Mouse (Mus musculus) megakaryocyte-erythroid progenitor cell, adult 5-6 weeks (primary cell): ENCODE data around the gene Creg2. TPM values are rescaled to one million over a fixed set of nuclear protein-coding genes. Genes with fewer than 3 reads are reported as not detected.
"Not testable (repeated sequence)": the region's sequence is repeated elsewhere in the genome, so short reads cannot be mapped to it uniquely, and the experiment has no call there.

Experiments
- ATAC-seq: replicated peaks from 2 replicates; pipeline ENCODE4 v1.8.0; 2016; ENCODE audit warnings: mild to moderate bottlenecking, inconsistent platforms; ENCODE audit not compliant: severe bottlenecking, poor library complexity, low FRiP score, low TSS enrichment
- total RNA-seq, 2 experiments: library from RNA; stranded (forward) in 1 of 2; stranded (reverse) in 1 of 2; fragments of 200-1000, 215-1000 nt in 1 of 2; fragments of >200 nt in 1 of 2; fragmentation: Nextera tagmentation in 1 of 2; gene quantifications; 2 replicates each; pipeline ENCODE4 v1.2.3; 2014 to 2017

The Creg2 gene
- total RNA-seq, 2 experiments from 2014 or later, result not detected

DNA sequence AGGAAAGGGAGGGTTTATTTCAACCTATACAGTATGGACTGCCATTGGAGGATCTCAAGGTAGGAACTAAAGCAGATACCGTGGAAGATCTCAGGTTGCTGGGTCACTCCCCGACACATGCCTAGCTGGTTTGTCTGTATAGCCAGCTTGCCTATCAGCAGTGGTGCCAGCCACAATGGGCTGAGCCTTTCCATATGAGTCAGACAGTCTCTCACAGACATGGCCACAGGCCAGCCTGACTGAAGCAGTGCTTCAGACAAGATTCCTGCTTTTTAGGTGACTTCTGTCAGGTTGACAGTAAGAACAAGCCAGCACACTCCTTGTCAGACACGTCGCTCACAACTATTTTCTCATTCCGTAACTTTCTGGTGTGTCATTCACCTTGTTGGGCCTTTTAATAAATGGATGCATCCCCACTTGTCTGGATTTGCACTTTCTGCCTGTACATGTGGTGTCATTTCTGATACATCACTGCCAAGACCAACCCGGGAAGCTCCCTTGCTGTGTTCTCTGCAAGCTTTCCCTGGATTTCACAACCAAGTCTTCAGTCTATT, 5.8 kb upstream of the Creg2 start:
- ATAC-seq, result no peak

DNA sequence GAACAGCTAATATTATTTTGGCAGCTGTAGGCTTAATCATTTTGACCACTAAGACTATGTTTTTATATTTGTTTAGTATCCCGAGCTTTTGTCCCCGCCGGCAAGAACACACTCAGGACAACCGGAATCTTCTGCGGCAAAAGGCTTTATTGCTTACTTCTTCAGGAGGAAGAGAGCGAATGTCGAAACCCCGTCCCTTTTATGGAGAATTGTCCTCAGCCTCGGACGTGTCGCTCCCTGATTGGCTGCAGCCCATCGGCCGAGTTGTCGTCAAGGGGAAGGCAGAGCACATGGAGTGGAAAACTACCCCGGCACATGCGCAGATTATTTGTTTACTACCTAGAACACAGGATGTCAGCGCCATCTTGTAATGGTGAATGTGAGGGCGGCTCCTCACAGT, 3.6 kb upstream of the Creg2 start:
- ATAC-seq, result not testable (repeated sequence)

DNA sequence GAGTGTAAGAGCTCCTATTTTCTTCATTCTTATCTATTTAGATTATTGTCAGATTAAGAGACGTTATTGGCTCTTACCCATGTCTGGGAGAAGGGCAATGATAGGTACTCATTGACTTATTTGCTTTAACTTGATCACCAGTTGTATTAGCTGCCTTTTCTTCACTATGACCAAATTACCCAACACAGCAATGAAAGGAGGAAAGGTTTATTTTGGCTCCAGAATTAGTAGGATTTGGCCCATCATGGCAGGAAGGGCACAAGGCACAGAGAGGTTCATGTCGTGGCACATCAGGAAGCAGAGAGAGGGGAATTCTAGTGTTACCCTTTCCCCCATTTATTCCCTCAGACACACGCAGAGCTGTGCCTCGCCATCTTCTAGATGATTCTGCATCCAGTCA, 1.8 kb upstream of the Creg2 start:
- no peak for ATAC-seq

DNA sequence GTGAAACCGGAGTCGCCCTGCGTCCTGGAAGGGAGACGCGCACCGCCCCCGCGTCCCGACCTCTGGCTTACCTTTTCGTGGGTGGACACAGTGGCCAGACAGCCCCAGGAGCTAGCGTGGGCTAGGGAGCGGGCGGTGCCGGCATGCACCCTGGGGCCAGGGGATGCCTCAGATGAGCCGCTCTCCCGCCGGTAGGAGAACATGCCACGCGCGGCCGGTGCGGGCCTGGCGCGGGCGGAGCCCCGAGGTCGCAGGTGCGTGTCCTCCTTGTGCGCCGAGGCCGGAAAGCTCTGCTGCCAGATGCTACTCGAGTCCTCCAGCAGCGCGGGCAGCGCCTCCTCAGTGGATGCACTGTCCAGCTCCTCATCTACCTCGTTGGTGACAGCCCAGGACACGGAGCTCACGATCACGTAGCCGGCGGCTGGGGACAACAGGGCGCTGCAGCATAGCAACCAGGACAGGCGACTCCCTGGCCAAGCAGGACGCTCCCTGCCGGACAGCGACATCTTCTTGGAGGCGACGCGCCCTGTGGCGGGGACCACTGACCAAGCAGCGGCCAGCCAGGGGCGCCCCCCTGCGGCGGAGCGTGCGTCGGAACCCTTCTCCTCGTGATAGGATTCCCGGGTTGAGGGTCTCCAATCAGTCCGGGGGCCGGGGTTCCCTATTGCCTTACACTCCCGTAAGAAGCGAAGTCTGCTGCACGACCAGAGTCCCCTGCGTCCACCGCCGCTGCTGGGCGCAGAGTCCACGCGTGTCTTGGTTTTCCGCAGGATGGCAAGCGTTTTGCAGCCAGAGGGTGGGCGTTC, 636 bp downstream of the Creg2 start:
- peak; percentile 37; the same call in 1 of the 2 replicates for ATAC-seq

DNA sequence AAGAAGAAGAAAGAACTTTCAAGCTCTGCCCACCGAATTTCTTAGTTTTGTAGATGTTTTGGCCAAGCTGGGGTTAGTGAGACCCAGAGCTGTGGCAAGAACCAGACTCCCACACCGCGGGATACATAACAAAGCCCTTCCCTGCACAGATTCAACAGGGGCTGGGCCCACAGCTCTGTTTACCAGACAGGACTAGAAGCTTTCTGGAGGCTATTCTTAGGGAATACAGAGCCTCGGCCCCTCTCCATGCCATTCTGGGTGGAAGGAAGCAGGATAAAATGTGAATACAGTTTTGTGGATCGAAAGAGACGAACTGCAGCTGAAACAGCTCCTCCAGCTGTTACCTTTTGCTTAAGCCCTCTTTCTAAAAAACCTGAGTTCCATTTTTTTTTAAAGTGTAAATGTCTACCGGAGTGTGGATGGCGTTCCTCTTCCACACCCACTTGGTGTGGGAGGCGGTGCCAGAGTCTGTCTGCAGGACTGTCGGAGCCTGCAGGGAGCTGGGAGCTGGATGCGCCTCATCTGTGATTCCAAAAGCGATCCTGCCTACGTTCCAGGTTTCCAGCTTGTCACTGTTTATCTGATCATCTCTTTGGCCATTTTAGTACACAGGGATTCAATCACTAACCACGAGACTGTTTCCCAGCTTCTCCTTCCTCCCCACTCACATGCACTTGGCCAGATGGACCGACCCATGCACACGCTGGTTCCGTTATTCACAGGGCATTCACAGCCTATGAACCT, 1.4 kb downstream of the Creg2 start:
- ATAC-seq, result no peak

DNA sequence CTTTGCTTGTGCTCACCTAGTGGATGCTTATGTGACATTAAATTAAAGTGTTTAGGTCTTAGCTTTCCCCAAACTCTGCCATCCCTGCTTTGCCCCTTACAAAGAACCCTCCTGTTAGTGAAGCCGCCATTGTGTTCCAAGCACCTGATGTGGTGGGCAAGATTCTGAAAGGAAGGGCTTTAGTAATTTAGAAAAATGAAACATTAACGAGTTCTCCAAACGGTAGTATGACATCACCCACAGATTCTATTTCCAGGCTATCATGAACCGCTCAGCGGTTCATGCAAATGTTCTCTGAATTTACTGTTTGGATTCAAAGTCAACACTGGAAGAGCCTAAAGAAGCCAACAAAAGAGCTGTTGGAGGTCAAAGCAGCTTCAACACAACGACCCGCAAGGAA, 2.7 kb downstream of the Creg2 start:
- ATAC-seq, result no peak

DNA sequence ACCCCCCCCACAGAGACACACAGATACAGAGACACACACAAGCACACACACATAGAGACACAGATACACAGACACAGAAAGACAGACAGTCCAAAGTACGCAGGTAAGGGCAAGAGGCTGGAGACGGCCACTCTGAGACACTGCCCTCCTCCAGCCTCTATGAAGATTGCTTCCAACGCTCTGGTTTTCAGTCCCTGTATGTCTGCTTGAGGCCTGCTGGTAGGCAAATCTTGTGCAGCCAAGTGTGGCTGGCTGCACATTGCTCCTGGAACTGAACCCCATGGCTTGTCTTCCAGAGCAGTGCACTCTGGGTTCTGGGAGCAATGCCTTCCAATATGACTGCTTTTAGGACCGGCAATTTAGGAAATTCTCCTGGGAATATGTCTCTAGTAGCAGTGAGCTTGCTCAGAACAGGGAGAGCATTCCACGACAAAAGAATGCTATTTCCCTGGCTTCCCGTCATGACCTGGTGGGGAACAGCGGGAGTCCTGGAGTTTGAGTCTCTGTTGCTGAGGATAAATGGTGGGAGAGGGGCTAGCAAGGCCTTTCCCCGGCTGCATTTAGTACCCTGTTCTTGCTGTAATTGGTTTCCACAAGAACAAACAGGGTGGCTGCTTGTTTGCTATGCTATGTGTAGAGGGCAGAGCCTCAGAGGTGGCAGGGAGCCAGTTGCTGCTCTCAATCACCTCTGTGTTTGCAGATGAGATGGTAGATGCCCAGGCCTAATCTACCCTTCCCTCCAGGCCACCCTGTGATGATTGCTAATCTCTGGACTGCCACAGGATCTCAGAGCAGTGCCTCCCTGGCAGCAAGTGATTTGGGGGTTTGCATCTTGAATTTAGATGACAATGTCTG, 5.1 kb downstream of the Creg2 start:
- no peak; the same call in 1 of the 2 replicates for ATAC-seq

DNA sequence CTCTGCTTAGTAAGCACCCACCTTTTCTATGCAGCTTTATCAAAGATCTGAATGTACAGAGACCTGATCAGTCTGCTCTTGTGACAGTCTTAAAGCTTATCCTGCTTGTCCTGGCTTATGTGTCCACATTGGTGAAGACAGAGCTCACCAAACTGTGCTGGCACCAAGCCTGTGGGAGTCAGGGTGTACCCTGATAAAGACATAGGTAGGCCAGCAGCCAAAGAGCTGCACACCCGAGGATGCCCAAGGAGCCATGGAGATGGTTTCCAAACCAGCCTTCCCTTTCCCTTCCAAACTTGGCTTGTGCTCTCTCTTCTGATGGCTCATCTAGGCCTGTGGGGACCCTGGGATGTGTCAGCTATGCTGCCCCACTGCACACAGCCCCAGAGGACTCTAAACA, 6.9 kb downstream of the Creg2 start:
- ATAC-seq, result peak; percentile 74

DNA sequence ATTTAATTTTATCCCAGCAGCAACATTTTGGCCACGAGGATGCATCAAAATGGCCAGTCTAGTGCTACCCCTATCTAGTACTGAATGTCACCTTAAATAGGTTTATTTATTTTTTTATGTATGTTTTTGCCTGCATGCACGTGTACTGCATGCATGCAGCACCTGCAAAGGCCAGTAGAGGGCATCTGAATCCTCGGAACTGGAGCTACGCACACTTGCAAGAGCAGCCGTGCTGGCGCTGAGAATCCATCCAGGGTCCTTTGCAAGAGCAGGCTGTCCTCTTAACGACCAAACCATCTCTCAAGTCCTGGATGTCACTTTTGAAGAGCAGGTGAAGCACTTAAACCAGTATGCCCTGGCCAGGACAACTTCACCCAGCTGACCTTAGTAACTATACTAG, 9.6 kb downstream of the Creg2 start:
- no peak for ATAC-seq

DNA sequence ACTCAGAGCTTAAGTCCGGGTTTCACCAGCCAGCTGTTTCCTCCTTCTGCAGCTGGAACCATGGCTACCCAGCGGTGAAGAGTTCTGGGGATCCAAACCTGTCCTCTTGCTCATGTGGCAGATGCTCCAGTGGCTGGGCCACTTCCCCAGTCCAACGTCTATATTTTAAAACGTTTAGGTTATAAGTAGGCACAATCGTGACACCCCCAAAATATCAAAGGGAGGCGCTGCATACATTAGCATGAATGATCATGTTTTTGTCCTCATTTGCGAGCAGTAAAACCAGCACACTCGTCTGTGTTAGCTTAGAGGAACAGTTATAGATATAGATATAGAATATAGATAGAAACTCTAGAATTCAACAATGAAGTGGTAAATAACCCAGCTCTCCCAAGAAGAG, 14.1 kb downstream of the Creg2 start:
- ATAC-seq, result no peak

DNA sequence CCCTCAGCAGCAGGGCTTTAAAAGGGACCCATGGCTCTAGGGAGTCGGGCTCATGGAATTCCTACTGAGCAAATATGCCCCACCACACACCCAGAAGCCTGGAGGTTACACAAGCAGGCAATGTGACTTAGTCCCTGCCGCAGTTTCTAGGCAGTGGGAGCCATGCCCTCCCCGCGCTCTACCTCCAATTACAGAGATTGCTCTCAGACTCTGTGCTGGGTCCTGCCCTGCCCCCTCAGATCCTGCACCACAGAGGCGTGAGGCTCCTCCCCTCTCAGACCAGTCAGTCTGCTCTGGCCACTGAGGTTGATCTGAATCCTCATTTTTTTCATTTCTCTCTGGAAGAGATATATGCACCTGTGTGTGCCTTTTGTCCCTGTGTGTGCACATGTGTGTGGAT, 14.6 kb downstream of the Creg2 start:
- no peak for ATAC-seq

DNA sequence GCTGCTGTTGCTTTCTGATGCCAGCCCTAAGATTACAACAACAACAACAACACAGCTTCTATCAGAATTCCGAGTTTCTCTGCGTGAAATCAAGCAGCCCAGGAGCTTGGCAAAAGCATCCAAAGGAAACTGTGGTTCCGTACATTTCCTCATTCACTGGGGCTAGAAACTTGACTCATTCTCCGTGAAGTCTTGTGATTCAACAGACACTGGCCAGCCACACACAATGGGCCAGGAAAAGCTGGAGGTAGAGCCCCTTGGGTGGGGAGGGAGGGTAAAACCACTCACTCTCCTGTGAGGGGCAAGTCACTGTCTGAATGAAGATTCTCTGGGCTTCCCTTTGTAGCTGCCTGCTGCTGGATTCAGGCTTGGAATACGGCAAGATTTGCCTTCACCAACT, 15.1 kb downstream of the Creg2 start:
- no peak for ATAC-seq

DNA sequence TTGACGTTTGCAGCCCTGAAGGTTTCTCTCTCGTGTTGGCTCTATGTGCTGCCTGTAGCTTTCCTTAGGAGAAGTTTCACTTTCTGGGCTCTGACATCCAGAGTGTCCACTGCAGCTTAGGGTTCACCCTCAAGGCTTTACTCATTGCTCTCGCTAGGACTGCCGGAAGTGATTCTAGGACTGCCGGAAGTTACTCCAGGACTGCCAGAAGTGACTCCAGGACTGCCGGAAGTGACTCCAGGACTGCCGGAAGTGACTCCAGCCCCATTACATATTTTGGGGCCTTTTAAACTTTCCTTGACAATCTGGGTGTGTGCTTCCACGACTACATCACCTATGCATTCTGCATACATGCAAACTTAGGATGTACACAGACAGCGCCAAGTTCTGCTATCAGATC, 22.7 kb downstream of the Creg2 start:
- ATAC-seq, result no peak

DNA sequence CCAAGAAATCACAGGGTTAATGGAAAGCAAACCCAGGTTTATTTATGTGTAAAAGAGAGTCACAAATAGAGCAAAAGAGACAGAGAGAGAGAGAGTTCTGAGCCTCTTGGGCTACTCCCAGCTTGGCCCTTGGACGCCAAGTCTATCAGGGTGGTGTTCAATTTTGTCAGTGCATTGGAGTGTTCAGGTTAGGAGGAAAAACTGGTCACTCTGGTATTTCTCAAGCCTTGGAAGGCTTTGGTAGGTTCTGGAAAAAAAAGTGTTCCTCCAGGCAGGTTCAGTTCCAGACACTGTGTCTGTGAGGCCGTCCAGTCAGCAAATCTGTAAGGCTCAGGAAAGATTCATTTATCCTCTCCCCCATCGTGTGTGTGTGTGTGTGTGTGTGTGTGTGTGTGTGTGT, 25.8 kb downstream of the Creg2 start:
- ATAC-seq, result no peak

DNA sequence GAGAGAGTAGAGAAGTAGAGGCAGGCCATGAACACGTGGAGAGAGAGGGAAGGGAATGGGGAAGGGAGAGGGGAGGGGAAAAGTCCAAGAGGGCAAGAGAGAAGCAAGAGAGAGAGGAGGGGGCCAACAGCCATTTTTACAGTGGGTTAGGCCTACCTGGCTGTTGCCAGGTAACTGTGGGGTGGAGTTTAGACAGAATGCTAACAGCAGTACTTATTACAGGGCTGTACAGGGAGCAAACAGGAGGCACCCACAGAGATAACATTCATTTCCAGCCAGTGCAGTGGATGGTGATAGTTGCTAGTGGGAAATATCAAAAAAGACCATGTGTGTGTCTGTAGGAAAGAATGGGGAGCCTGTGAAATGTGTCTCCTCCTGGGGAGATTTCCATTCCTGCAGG, 27.5 kb downstream of the Creg2 start:
- no peak for ATAC-seq

DNA sequence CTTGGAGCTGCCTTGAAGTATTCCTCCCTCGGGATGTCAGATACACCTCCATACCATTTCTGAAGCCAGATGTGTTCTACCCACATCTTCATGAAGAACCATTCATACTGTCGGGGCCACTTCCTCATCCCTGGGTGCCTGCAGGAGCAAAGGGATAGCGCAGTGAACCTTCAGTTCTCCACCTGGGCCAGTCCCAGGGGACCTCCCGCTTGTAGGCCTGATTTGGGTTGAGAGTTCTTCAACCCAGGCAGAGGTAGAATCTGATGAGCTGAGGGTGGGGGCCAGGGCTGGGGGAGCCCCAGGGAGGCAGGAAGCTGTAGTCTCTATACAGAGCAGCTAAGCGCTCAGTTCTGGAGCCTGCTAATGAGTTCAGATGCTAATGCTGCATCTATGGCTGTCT, 28.2 kb downstream of the Creg2 start:
- no peak for ATAC-seq

DNA sequence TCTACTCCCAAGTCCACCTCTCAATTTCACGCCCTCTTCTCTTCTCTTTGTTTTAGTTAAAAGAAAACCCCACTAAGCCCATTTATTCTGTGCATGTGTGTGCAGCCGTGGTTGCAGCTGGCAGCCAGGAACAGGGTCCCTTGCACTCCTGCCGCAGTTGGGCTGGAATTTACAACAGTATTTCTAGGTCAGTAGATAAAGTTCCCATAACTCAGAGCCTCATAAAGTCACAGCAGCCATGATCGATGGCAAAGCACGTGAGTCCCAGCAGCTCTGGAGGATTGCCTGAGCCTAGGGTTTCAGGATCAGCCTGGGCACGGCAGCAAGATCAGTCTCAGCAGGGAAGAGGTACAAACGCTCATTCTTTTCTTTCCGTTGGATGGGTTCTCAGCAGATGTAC, 32.8 kb downstream of the Creg2 start:
- no peak for ATAC-seq

DNA sequence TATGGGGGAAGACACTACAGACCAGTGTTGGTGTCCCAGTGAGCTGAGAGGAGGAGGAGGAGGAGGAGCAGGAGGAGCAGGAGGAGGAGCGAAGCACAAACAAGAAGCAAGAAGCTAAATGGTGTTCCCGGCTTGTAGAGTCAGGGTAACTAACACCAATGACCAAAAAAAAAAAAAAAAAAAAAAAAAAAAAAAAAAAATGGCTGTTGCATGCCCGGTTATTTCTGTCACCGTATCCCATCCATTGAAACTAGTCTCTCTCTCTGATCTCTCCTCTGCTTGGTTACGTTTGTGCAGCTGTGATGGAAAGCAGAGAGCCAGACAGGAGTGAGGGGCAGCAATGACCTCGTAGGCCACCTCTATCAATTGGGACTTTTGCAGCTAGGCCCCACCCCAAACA, 35.7 kb downstream of the Creg2 start:
- no peak for ATAC-seq

DNA sequence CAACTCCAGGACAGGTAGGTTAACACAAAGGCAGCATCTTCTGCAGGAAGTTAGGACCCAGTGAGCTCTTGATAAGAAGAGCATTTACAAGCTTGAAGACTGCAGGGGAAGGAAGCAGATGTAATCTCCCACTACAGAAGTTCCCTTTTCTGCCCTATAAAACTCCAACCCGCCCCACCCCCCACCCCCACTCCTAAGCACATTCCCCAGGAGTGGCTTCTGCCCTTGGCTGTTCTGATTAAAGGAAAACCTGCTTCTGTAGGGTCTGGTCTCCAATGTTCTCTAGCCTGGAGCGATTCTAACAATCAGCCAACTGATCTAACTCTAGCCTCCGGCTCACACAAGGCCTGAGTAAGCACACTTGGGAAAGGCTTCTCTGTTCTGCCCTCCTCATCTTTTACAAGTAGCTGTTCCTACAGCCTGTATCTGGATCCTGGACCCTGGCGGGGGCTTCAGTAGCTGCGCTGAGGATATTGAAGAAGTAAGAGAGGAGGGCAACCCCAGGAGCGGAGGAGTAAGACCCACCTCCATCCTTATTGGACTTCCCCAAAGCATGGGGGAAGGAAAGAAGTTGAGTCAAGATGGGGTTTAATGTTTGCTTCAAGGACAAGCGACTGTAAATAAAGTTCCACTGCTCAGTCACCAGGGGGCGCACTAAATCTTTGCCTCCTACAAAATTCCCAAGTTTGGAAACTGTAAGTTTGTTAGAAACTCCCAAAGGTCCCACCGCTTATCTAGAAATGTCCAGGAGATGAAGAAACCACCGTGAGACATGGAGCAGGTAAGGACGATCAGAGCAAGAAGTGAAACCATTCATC, 36.6 kb downstream of the Creg2 start:
- peak; percentile 34 for ATAC-seq
